ENCODE assay signal across 18 mouse cellular contexts in the genomic region with DNA sequence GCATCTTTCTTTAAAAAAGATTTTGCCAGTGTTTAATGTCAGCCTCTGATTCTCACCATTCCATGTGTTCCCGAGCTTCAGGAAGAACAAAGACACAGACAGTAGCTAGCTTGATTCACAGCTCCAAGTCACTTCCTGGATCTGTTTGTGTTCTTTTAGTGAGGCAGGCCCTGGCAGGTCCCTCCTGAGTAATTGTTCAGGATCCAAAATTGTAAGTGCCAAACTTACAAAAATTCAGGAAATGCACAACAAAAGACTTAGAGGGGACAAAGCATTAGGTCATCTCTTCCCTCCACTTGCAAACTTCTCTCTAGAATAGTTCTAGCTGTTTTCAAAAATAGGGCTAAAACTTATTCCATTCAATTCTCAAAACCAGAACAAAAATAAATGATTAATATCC.
DNase-seq lines count a peak whose midpoint lies in the region; ATAC-seq and TF ChIP-seq lines count a peak whose summit lies in the region.
"Had no signal": no experiment of that assay in that cellular context is flagged by ENCODE, and none has a peak within 500 bp of the region (broad histone marks: within the 10 kb centered on the region; RNA-seq: fewer than 3 reads in every experiment).

No protein-coding gene starts in this region.

- no peak overlapping the region for H3K27ac ChIP-seq in heart, embryonic 11.5 days (ENCODE audit: low read depth, low read length)
- no peak overlapping the region for H3K27ac ChIP-seq in lung, postnatal 0 days (ENCODE audit: low read length)
- no peak overlapping the region for H3K27ac ChIP-seq in heart, embryonic 16.5 days (ENCODE audit: low read length)
- H3K27ac ChIP-seq: lung, embryonic 15.5 days; midbrain, embryonic 10.5 days; neural tube, embryonic 13.5 days had no signal

- no peaks in the 10 kb centered on the region for H3K27me3 ChIP-seq in heart, embryonic 11.5 days (ENCODE audit: control insufficient read depth, insufficient read depth, low read length)
- H3K27me3 ChIP-seq in lung, postnatal 0 days (replicated peaks; ENCODE audit: insufficient read depth, low read length), result no peaks in the 10 kb centered on the region
- no peaks in the 10 kb centered on the region for H3K27me3 ChIP-seq in heart, embryonic 16.5 days (ENCODE audit: control insufficient read depth, insufficient read depth, low read length)
- H3K27me3 ChIP-seq: lung, embryonic 15.5 days; neural tube, embryonic 13.5 days had no signal

- H3K36me3 ChIP-seq in heart, embryonic 11.5 days (ENCODE audit: control insufficient read depth, insufficient read depth, low read length), result no peaks in the 10 kb centered on the region
- H3K36me3 ChIP-seq in lung, postnatal 0 days (ENCODE audit: insufficient read depth, low read length), result no peaks in the 10 kb centered on the region
- H3K36me3 ChIP-seq in heart, embryonic 16.5 days (ENCODE audit: control insufficient read depth, insufficient read depth), result no peaks in the 10 kb centered on the region
- H3K36me3 ChIP-seq: G1E; lung, embryonic 15.5 days; midbrain, embryonic 10.5 days; neural tube, embryonic 13.5 days had no signal

- H3K9me3 ChIP-seq in heart, embryonic 11.5 days (replicated peaks; ENCODE audit: control insufficient read depth, low read length), result no peaks in the 10 kb centered on the region
- no peaks in the 10 kb centered on the region for H3K9me3 ChIP-seq in lung, postnatal 0 days (ENCODE audit: low read length)
- no peaks in the 10 kb centered on the region for H3K9me3 ChIP-seq in heart, embryonic 16.5 days (replicated peaks; ENCODE audit: control insufficient read depth, low read length)
- H3K9me3 ChIP-seq: G1E; lung, embryonic 15.5 days; midbrain, embryonic 10.5 days; neural tube, embryonic 13.5 days had no signal

- WGBS in heart, embryonic 11.5 days (ENCODE audit: insufficient replicate concordance), result 46% methylated on average over 1 of the region's 1 CpGs
- WGBS in lung, postnatal 0 days, result 40% methylated on average over 1 of the region's 1 CpGs
- WGBS in heart, embryonic 16.5 days, result 48% methylated on average over 1 of the region's 1 CpGs

- no peak for TF ChIP-seq CTCF in lung, postnatal 0 days (IDR thresholded peaks at IDR 0.05)

- no peak overlapping the region for H3K4me2 ChIP-seq in heart, embryonic 11.5 days
- H3K4me2 ChIP-seq in lung, postnatal 0 days (replicated peaks; ENCODE audit: low read depth, low read length), result no peak overlapping the region
- no peak overlapping the region for H3K4me2 ChIP-seq in heart, embryonic 16.5 days (ENCODE audit: low read depth, low read length)
- H3K4me2 ChIP-seq: lung, embryonic 15.5 days; neural tube, embryonic 13.5 days had no signal

- no peak for ATAC-seq in heart, embryonic 11.5 days (replicated peaks; ENCODE audit: insufficient number of reproducible peaks, low FRiP score, low TSS enrichment)
- ATAC-seq in lung, postnatal 0 days, result 0 out of 2 replicates have a peak, but pooled peaks have one; percentile 30
- ATAC-seq in heart, embryonic 16.5 days (replicated peaks; ENCODE audit: extremely low read depth, insufficient read depth, low FRiP score), result 0 out of 2 replicates have a peak, but pooled peaks have one; percentile 23
- ATAC-seq: forebrain, postnatal 0 days; inflammation-experienced regulatory T-cells, adult 6 months had no signal

- peak; percentile 95 for DNase-seq in heart, adult 11 months
- DNase-seq in lung, postnatal 0 days (ENCODE audit: low spot score), result peak; percentile 24
- no peak for DNase-seq in lung, postnatal 10 days
- peak; percentile 39 for DNase-seq in skeletal muscle tissue, adult 2 months (ENCODE audit: low read depth, low spot score)
- DNase-seq in layer of hippocampus, adult 9-10 months (ENCODE audit: low spot score), result no peak
- DNase-seq: adrenal gland, postnatal 10 days; cerebellum, postnatal 10 days; embryo, embryonic 11 days; forebrain, postnatal 0 days; layer of hippocampus, adult 9-11 months had no signal

- no peak overlapping the region for H3K4me3 ChIP-seq in heart, embryonic 11.5 days (ENCODE audit: low read depth, low read length)
- H3K4me3 ChIP-seq in lung, postnatal 0 days (ENCODE audit: low read depth, low read length), result no peak overlapping the region
- H3K4me3 ChIP-seq in heart, embryonic 16.5 days (ENCODE audit: low read length), result no peak overlapping the region
- H3K4me3 ChIP-seq: erythroblast, embryonic 14.5 days; lung, embryonic 15.5 days; midbrain, embryonic 10.5 days; neural tube, embryonic 13.5 days had no signal

- no peak for TF ChIP-seq EP300 in lung, postnatal 0 days (IDR thresholded peaks at IDR 0.05)

- H3K9ac ChIP-seq in heart, embryonic 11.5 days (ENCODE audit: low read depth, low read length), result no peak overlapping the region
- H3K9ac ChIP-seq in lung, postnatal 0 days (replicated peaks; ENCODE audit: low read depth), result no peak overlapping the region
- no peak overlapping the region for H3K9ac ChIP-seq in heart, embryonic 16.5 days (ENCODE audit: low read length)
- H3K9ac ChIP-seq: forebrain, postnatal 0 days; lung, embryonic 15.5 days; neural tube, embryonic 13.5 days had no signal

- H3K4me1 ChIP-seq in heart, embryonic 11.5 days (ENCODE audit: control insufficient read depth, insufficient read depth, low read length), result no peaks in the 10 kb centered on the region
- no peaks in the 10 kb centered on the region for H3K4me1 ChIP-seq in lung, postnatal 0 days (ENCODE audit: insufficient read depth, low read depth, low read length)
- H3K4me1 ChIP-seq in heart, embryonic 16.5 days (ENCODE audit: control insufficient read depth, insufficient read depth, low read length), result no peaks in the 10 kb centered on the region; the same call in 1 of the 2 replicates
- H3K4me1 ChIP-seq: neural tube, embryonic 13.5 days had no signal

Comparison
In these comparisons a context has a peak if more than half of its experiments do, and no peak if none do; other contexts are left out.
1. DNase-seq: peak in heart, adult 11 months (single experiment), lung, postnatal 0 days (single experiment) and skeletal muscle tissue, adult 2 months (single experiment); none in lung, postnatal 10 days (single experiment) and layer of hippocampus, adult 9-10 months (single experiment).